Mouse (Mus musculus) left cerebral cortex, postnatal 14 days (tissue): ENCODE measurements around the gene Mllt10. TPM values are rescaled to one million over a fixed set of nuclear protein-coding genes. Genes with fewer than 3 reads are reported as not detected.
A peak's percentile ranks its signal among the peaks of the same experiment; 100 is the strongest.
"Not testable (repeated sequence)": the region's sequence is repeated elsewhere in the genome, so short reads cannot be mapped to it uniquely, and the experiment has no call there.

ENCODE experiments used
- DNase-seq, 2 experiments: peaks; one replicate each; pipeline ENCODE4 v3.0.0; 2021 to 2022; ENCODE audit warnings: low spot score in 2 of 2, mixed read lengths in 1 of 2
- intact Hi-C: fragments of 180-260 bp; cut with DNase I; formaldehyde crosslinking; loops from one replicate; pipeline ENCODE4 v1.15.1; 2025
- total RNA-seq, 2 experiments: library from RNA; stranded (reverse); gene quantifications; 2 replicates each; pipeline ENCODE4 v1.2.3; 2021

Mllt10 gene
- total RNA-seq, 2 experiments from 2014 or later = 47.7 TPM

GRCm38 (mm10) chr2:18064356-18064858, 9.4 kb downstream of the Mllt10 start:
- DNase-seq = peak; percentile 91 to 92
- intact Hi-C loops = loop anchor here (5.0 kb wide), 1 partner anchor 37 kb away; no protein-coding TSS in a partner anchor

- DNase-seq = peak; percentile 70 to 73
- intact Hi-C loops = loop anchor here (5.0 kb wide), 1 partner anchor 38 kb away; no protein-coding TSS in a partner anchor
Measured at GRCm38 (mm10) chr2:18064941-18065707, 10.1 kb downstream of the Mllt10 start.

- intact Hi-C loops = no loop called here
- no peak for DNase-seq
Measured at GRCm38 (mm10) chr2:18065708-18066030, 10.6 kb downstream of the Mllt10 start.

- no peak for DNase-seq
- intact Hi-C loops = no loop called here
Measured at GRCm38 (mm10) chr2:18066436-18066835, 11.4 kb downstream of the Mllt10 start.

- DNase-seq = no peak
- intact Hi-C loops = no loop called here
Measured at GRCm38 (mm10) chr2:18068071-18068796, 13.2 kb downstream of the Mllt10 start.

- DNase-seq = no peak
- intact Hi-C loops = no loop called here
Measured at GRCm38 (mm10) chr2:18071947-18072346, 16.9 kb downstream of the Mllt10 start.

GRCm38 (mm10) chr2:18080182-18080860, 25.3 kb downstream of the Mllt10 start:
- DNase-seq = no peak
- intact Hi-C loops = no loop called here

GRCm38 (mm10) chr2:18087695-18088094, 32.7 kb downstream of the Mllt10 start:
- DNase-seq, intact Hi-C loops: not testable (repeated sequence)

- intact Hi-C loops = loop anchor here (10.0 kb wide), 1 partner anchor 111 kb away; no protein-coding TSS in a partner anchor
- no peak for DNase-seq
Measured at GRCm38 (mm10) chr2:18093858-18094257, 38.8 kb downstream of the Mllt10 start.

GRCm38 (mm10) chr2:18094319-18094718, 39.3 kb downstream of the Mllt10 start:
- intact Hi-C loops = loop anchor here (10.0 kb wide), 1 partner anchor 110 kb away; no protein-coding TSS in a partner anchor
- DNase-seq = no peak

GRCm38 (mm10) chr2:18095804-18096203, 40.8 kb downstream of the Mllt10 start:
- intact Hi-C loops = loop anchor here (10.0 kb wide), 1 partner anchor 109 kb away; no protein-coding TSS in a partner anchor

GRCm38 (mm10) chr2:18100914-18101313, 45.9 kb downstream of the Mllt10 start:
- DNase-seq = no peak
- intact Hi-C loops = no loop called here

More at GRCm38 (mm10) chr2:18095804-18096203, 40.8 kb downstream of the Mllt10 start:
- DNase-seq = no peak

GRCm38 (mm10) chr2:18107561-18107960, 52.5 kb downstream of the Mllt10 start:
- intact Hi-C loops = no loop called here
- no peak for DNase-seq

- DNase-seq = no peak
- intact Hi-C loops = no loop called here
Measured at GRCm38 (mm10) chr2:18108214-18108613, 53.2 kb downstream of the Mllt10 start.

- DNase-seq = no peak
- intact Hi-C loops = no loop called here
Measured at GRCm38 (mm10) chr2:18111411-18111810, 56.4 kb downstream of the Mllt10 start.

GRCm38 (mm10) chr2:18116432-18116831, 61.4 kb downstream of the Mllt10 start:
- no peak for DNase-seq
- intact Hi-C loops = no loop called here

GRCm38 (mm10) chr2:18138131-18138530, 83.1 kb downstream of the Mllt10 start:
- DNase-seq = no peak
- intact Hi-C loops = no loop called here

GRCm38 (mm10) chr2:18139646-18140045, 84.6 kb downstream of the Mllt10 start:
- no peak for DNase-seq
- intact Hi-C loops = no loop called here

GRCm38 (mm10) chr2:18156131-18156530, 101.1 kb downstream of the Mllt10 start:
- DNase-seq = no peak
- intact Hi-C loops = no loop called here

GRCm38 (mm10) chr2:18159426-18159825, 104.4 kb downstream of the Mllt10 start:
- DNase-seq = no peak
- intact Hi-C loops = no loop called here
